Mouse (Mus musculus) midbrain, embryonic 14.5 days (tissue): Measurements from ENCODE around the gene Miip. TPM values are rescaled to one million over a fixed set of nuclear protein-coding genes. Genes with fewer than 3 reads are reported as not detected.

Experiments
- ATAC-seq: fragments of 200-750 bp; cut with Nextera tagmentation; 2 replicates; pipeline ENCODE4 v1.8.0; 2017; ENCODE audit warnings: moderate number of reproducible peaks, moderate library complexity; ENCODE audit not compliant: low FRiP score, low TSS enrichment
- DNase-seq: peaks from one replicate; pipeline ENCODE4 v3.0.0-alpha.2; 2015
- H3K27ac ChIP-seq: fragments of 300-500 bp; sonication (generic); replicated peaks from 2 replicates; pipeline ENCODE4 v1.5.1; 2014; ENCODE audit warnings: mild to moderate bottlenecking, low read depth, low read length, moderate library complexity
- H3K27me3 ChIP-seq: fragments of 300-500 bp; sonication (generic); 2 replicates; pipeline ENCODE4 v1.6.1; 2014; ENCODE audit warnings: low read length, control low read depth, mixed read lengths; ENCODE audit not compliant: control insufficient read depth, insufficient read depth
- H3K36me3 ChIP-seq: fragments of 300-500 bp; sonication (generic); 2 replicates; pipeline ENCODE4 v1.6.1; 2014; ENCODE audit warnings: low read length, control low read depth; ENCODE audit not compliant: control insufficient read depth, insufficient read depth
- H3K4me1 ChIP-seq: fragments of 300-500 bp; sonication (generic); 2 replicates; pipeline ENCODE4 v1.6.1; 2014; ENCODE audit warnings: mild to moderate bottlenecking, antibody characterized with exemption, low read length, control low read depth; ENCODE audit not compliant: control insufficient read depth, insufficient read depth
- H3K4me2 ChIP-seq: fragments of 300-500 bp; sonication (generic); 2 replicates; pipeline ENCODE4 v1.6.1; 2014; ENCODE audit warnings: mild to moderate bottlenecking, low read length, moderate library complexity
- H3K4me3 ChIP-seq: fragments of 300-500 bp; sonication (generic); replicated peaks from 2 replicates; pipeline ENCODE4 v1.5.1; 2014; ENCODE audit warnings: low read depth, low read length
- H3K9ac ChIP-seq: fragments of 300-500 bp; sonication (generic); replicated peaks from 2 replicates; pipeline ENCODE4 v1.6.1; 2014; ENCODE audit warnings: mild to moderate bottlenecking, low read length, moderate library complexity
- H3K9me3 ChIP-seq: fragments of 300-500 bp; sonication (generic); 2 replicates; pipeline ENCODE4 v1.6.1; 2016; ENCODE audit warnings: low read length, control low read depth, mixed read lengths; ENCODE audit not compliant: control insufficient read depth
- WGBS: fragments of 180-500 bp; shearing (Covaris S2); extraction: QIAGEN DNeasy Blood & Tissue Kit; methylation state at CpG from one replicate; pipeline ENCODE4 v1.1.7; 2014; 5-methylcytosine and 5-hydroxymethylcytosine counted together
- polyA plus RNA-seq: library from polyadenylated mRNA; unstranded; fragments of >200 nt; fragmentation: Nextera tagmentation; extraction: Ambion mirVana; gene quantifications from 2 replicates; pipeline ENCODE4 v1.2.1, GENCODE M21; 2014

Gene Miip
- 25.4 and 37.2 TPM in 2 replicates for polyA plus RNA-seq

GRCm38 (mm10) chr4:147868450-147869031 is at the start of gene Miip, which contains the start of gene Fv1:
Gene Miip, minus strand, starts transcription at chr4:147868816.
Gene Fv1, plus strand, starts transcription at chr4:147868979.
- ATAC-seq (peak; percentile 98), DNase-seq (peak; percentile 97)
- Histone ChIP-seq H3K9ac (peak within 1 kb of the TSS; percentile 77), H3K27me3 (no peaks in the 10 kb centered on the region), H3K4me3 (peak within 1 kb of the TSS; percentile 78), H3K36me3 (peaks cover 30% of the 10 kb centered on the region), H3K9me3 (no peaks in the 10 kb centered on the region), H3K4me1 (peaks cover 18% of the 10 kb centered on the region), H3K27ac (peak within 1 kb of the TSS; percentile 74), H3K4me2 (peak within 1 kb of the TSS; percentile 84)
- under 1% methylated on average over 30 of the region's 30 CpGs for WGBS

- no peak for DNase-seq
Observed at GRCm38 (mm10) chr4:147909486-147909885, 40.9 kb upstream of the Miip start.

GRCm38 (mm10) chr4:147906230-147906629 is 37.6 kb upstream of the Miip start:
- ATAC-seq (no peak), DNase-seq (no peak)
- Histone ChIP-seq H3K4me1 (peaks cover 13% of the 10 kb centered on the region; the same call in 1 of the 2 replicates), H3K4me2 (no peak overlapping the region), H3K9ac (no peak overlapping the region), H3K4me3 (no peak overlapping the region), H3K27ac (no peak overlapping the region), H3K9me3 (no peaks in the 10 kb centered on the region), H3K36me3 (peaks cover 14% of the 10 kb centered on the region), H3K27me3 (no peaks in the 10 kb centered on the region)
- whole genome bisulfite sequencing = 77% methylated on average over 5 of the region's 5 CpGs

More at GRCm38 (mm10) chr4:147909486-147909885, 40.9 kb upstream of the Miip start:
- Histone ChIP-seq H3K4me2 (no peak overlapping the region), H3K4me3 (no peak overlapping the region), H3K9ac (no peak overlapping the region), H3K27me3 (no peaks in the 10 kb centered on the region), H3K4me1 (peaks cover 4% of the 10 kb centered on the region; the same call in 1 of the 2 replicates), H3K9me3 (no peaks in the 10 kb centered on the region), H3K36me3 (no peaks in the 10 kb centered on the region), H3K27ac (no peak overlapping the region)
- no peak for ATAC-seq
- 91% methylated on average over 5 of the region's 5 CpGs for WGBS

- Histone ChIP-seq H3K36me3 (peaks cover 24% of the 10 kb centered on the region), H3K4me2 (peak overlapping the region; percentile 59), H3K9me3 (no peaks in the 10 kb centered on the region), H3K27me3 (no peaks in the 10 kb centered on the region), H3K9ac (peak overlapping the region; percentile 88), H3K27ac (peak overlapping the region; percentile 52; the same call in 1 of the 2 replicates), H3K4me3 (peak overlapping the region; percentile 91), H3K4me1 (peaks cover 13% of the 10 kb centered on the region; the same call in 1 of the 2 replicates)
- 1% methylated on average over 8 of the region's 8 CpGs for WGBS
- ATAC-seq (peak; percentile 21), DNase-seq (no peak)
Observed at GRCm38 (mm10) chr4:147905090-147905659, 36.6 kb upstream of the Miip start.

- Histone ChIP-seq H3K4me2 (peak within 1 kb of the TSS; percentile 72), H3K4me1 (peaks cover 13% of the 10 kb centered on the region; the same call in 1 of the 2 replicates), H3K27ac (peak within 1 kb of the TSS; percentile 93), H3K36me3 (peaks cover 31% of the 10 kb centered on the region), H3K9ac (peak within 1 kb of the TSS; percentile 88), H3K4me3 (peak within 1 kb of the TSS; percentile 91), H3K9me3 (no peaks in the 10 kb centered on the region), H3K27me3 (no peaks in the 10 kb centered on the region)
- under 1% methylated on average over 55 of the region's 59 CpGs for WGBS
- DNase-seq (peak; percentile 95), ATAC-seq (peak; percentile 94)
Observed at GRCm38 (mm10) chr4:147904313-147905089, 35.9 kb upstream of the Miip start, which contains the start of gene Mfn2. Gene Mfn2, minus strand, starts transcription at chr4:147904704.

- peaks cover 40% of the 10 kb centered on the region for H3K36me3 ChIP-seq
- H3K4me1 ChIP-seq = peaks cover 13% of the 10 kb centered on the region; the same call in 1 of the 2 replicates
- WGBS = 79% methylated on average over 3 of the region's 3 CpGs
- no peak for ATAC-seq
- H3K27ac ChIP-seq = no peak overlapping the region
- peak overlapping the region; percentile 72 for H3K4me2 ChIP-seq
- H3K27me3 ChIP-seq = no peaks in the 10 kb centered on the region
- peak overlapping the region; percentile 91 for H3K4me3 ChIP-seq
- peak overlapping the region; percentile 88 for H3K9ac ChIP-seq
- DNase-seq = no peak
- H3K9me3 ChIP-seq = no peaks in the 10 kb centered on the region
Observed at GRCm38 (mm10) chr4:147903601-147904000, 35.0 kb upstream of the Miip start.

GRCm38 (mm10) chr4:147902906-147903500 is 34.4 kb upstream of the Miip start:
- no peak overlapping the region for H3K27ac ChIP-seq
- no peaks in the 10 kb centered on the region for H3K27me3 ChIP-seq
- peaks cover 13% of the 10 kb centered on the region; the same call in 1 of the 2 replicates for H3K4me1 ChIP-seq
- DNase-seq (no peak), ATAC-seq (no peak)
- H3K36me3 ChIP-seq = peaks cover 46% of the 10 kb centered on the region
- H3K4me3 ChIP-seq = no peak overlapping the region
- H3K9me3 ChIP-seq = no peaks in the 10 kb centered on the region
- no peak overlapping the region for H3K4me2 ChIP-seq
- 93% methylated on average over 12 of the region's 12 CpGs for WGBS
- no peak overlapping the region for H3K9ac ChIP-seq

- Histone ChIP-seq H3K36me3 (peaks cover 72% of the 10 kb centered on the region), H3K4me1 (peaks cover 13% of the 10 kb centered on the region; the same call in 1 of the 2 replicates), H3K9ac (no peak overlapping the region), H3K27ac (no peak overlapping the region), H3K4me2 (no peak overlapping the region), H3K9me3 (no peaks in the 10 kb centered on the region), H3K27me3 (no peaks in the 10 kb centered on the region), H3K4me3 (no peak overlapping the region)
- ATAC-seq (no peak), DNase-seq (no peak)
- 92% methylated on average over 7 of the region's 7 CpGs for WGBS
Observed at GRCm38 (mm10) chr4:147900452-147900851, 31.8 kb upstream of the Miip start.
